Mouse (Mus musculus): ENCODE measurements around the gene Arl13b. TPM values are rescaled to one million over a fixed set of nuclear protein-coding genes. Genes with fewer than 3 reads are reported as not detected.
A peak's percentile ranks its signal among the peaks of the same experiment; 100 is the strongest.

Gene Arl13b
- polyA plus RNA-seq, 1 experiment from 2014 or later = 19.6 TPM

DNA sequence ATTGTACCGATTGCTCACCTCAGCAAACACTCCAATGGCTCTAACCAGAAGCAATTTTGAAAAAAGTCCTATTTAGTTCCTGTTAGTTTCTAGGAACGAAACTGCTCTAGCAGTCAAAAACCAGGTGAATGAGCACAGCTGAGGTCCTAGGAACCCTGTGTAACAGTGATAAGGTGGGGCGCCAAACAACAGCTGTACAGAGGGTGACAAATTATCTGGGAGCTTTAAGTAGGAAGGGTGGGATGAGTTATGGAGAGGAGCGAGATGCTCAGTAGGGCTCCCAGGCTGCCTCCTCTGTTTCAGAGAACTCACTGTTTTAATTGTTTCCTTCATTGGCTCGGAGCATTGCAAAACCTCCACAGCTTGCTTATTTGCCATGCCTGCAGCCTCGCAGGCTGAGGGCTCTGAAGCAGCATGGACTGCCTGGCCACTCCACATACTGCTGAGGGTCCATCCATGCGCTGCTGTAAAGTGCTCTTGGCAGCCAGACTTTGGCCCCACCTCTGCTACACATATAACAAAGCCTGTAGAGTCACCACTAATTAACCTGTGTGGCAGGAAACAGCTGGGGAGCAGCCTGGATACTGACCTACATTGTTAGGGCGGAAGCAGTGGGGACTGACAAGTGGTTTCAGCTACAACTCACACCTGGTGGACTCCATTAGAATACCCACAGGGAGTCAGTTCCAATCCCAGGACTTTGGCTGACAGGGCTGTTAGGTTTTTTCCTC lies 39.4 kb downstream of the Arl13b start:
- Histone ChIP-seq H3K27me3 (replicated peaks; ENCODE audit: low read depth, poor library complexity, severe bottlenecking) (no peaks in the 10 kb centered on the region), H3K4me3 (no peak overlapping the region), H3K36me3 (replicated peaks) (peaks cover 21% of the 10 kb centered on the region), H3K4me1 (peaks cover 9% of the 10 kb centered on the region), H3K9me3 (no peaks in the 10 kb centered on the region), H3K27ac (replicated peaks) (no peak overlapping the region)
- DNase-seq (ENCODE audit: low spot score) = peak; percentile 17
- WGBS = 65% methylated on average over 8 of the region's 8 CpGs

DNA sequence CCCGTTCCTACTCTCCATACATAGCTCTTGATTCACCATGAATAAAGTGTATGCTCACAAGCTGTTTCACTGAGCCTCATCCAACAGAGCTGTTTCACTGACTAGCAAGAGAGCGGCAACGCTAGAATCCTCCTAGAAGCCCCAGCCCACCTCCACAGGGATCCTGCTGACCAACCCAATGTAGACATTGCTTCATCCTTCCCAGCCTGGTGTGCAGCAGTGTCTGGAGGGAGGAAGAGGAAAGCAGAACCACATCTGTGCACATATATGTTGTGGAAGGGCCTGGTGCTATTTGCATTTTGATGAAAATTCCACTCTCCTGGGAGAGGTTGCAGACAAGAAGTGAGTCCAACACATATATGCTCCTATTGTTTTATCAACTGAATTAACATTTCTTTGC lies 42.2 kb downstream of the Arl13b start:
- 94% methylated on average over 3 of the region's 3 CpGs for WGBS
- Histone ChIP-seq H3K4me3 (no peak overlapping the region), H3K9me3 (no peaks in the 10 kb centered on the region), H3K27ac (replicated peaks) (no peak overlapping the region), H3K36me3 (replicated peaks) (peaks cover 19% of the 10 kb centered on the region), H3K27me3 (replicated peaks; ENCODE audit: low read depth, poor library complexity, severe bottlenecking) (no peaks in the 10 kb centered on the region), H3K4me1 (peaks cover 9% of the 10 kb centered on the region)
- no peak for DNase-seq (ENCODE audit: low spot score)

GRCm38 (mm10) chr16:62799839-62800238 lies 47.0 kb downstream of the Arl13b start:
- no peak overlapping the region for H3K4me3 ChIP-seq
- H3K4me1 ChIP-seq = no peaks in the 10 kb centered on the region
- no peaks in the 10 kb centered on the region for H3K27me3 ChIP-seq (replicated peaks; ENCODE audit: low read depth, poor library complexity, severe bottlenecking)
- no peak overlapping the region for H3K27ac ChIP-seq (replicated peaks)
- no peaks in the 10 kb centered on the region for H3K9me3 ChIP-seq
- DNase-seq (ENCODE audit: low spot score) = no peak
- WGBS = 86% methylated on average over 3 of the region's 3 CpGs
- H3K36me3 ChIP-seq (replicated peaks) = peaks cover 17% of the 10 kb centered on the region

DNA sequence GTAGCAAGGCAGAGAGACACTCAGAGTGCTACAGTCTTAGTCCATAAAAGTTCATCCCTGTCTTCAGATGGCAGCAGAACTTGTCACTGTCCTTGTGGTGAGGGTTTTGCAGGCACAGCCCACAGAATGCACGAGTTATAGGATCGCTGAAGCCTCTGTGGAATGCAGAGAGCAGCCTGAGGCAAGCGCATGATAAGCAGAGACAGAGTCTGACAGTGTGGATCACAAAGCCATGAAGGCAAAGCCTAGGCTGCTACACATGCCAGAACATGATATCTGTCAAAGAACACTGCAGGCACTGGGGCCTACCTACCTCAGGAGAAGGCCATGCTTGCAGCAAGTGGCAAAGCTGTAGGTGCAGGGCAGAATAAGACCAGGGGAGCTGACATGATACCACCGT lies 47.4 kb downstream of the Arl13b start:
- H3K27ac ChIP-seq (replicated peaks) = no peak overlapping the region
- peak; percentile 17 for DNase-seq (ENCODE audit: low spot score)
- H3K4me1 ChIP-seq = no peaks in the 10 kb centered on the region
- no peak overlapping the region for H3K4me3 ChIP-seq
- 81% methylated on average over 4 of the region's 4 CpGs for WGBS
- no peaks in the 10 kb centered on the region for H3K27me3 ChIP-seq (replicated peaks; ENCODE audit: low read depth, poor library complexity, severe bottlenecking)
- no peaks in the 10 kb centered on the region for H3K9me3 ChIP-seq
- H3K36me3 ChIP-seq (replicated peaks) = peaks cover 17% of the 10 kb centered on the region

- peaks cover 16% of the 10 kb centered on the region for H3K36me3 ChIP-seq (replicated peaks)
- H3K9me3 ChIP-seq = no peaks in the 10 kb centered on the region
- H3K4me3 ChIP-seq = no peak overlapping the region
- no peak for DNase-seq (ENCODE audit: low spot score)
- H3K27me3 ChIP-seq (replicated peaks; ENCODE audit: low read depth, poor library complexity, severe bottlenecking) = no peaks in the 10 kb centered on the region
- H3K27ac ChIP-seq (replicated peaks) = no peak overlapping the region
- 91% methylated on average over 3 of the region's 3 CpGs for WGBS
- H3K4me1 ChIP-seq = no peaks in the 10 kb centered on the region
These were observed 48.0 kb downstream of the Arl13b start for GRCm38 (mm10) chr16:62798808-62799207.

DNA sequence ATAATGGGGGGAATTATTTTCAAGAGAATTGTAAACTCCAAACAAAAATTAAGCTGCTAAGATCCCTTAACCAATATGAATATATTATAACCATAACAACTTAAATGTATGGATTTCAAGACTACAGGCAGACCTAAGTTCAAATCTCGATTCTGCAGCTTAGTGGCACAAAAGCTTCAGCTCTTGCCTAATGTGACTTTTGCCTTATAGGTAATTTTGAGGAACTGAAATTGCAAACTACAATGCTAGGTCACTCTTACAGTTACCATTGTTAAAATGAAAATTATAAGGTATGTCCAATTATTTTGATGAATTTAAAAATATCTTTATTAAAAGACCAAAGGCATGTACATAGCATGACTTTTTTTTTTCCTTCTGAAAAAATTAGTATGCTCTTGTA lies 50.2 kb downstream of the Arl13b start:
- WGBS = 81% methylated on average over 1 of the region's 1 CpGs
- H3K9me3 ChIP-seq = no peaks in the 10 kb centered on the region
- H3K27me3 ChIP-seq (replicated peaks; ENCODE audit: low read depth, poor library complexity, severe bottlenecking) = no peaks in the 10 kb centered on the region
- peaks cover 12% of the 10 kb centered on the region for H3K36me3 ChIP-seq (replicated peaks)
- H3K27ac ChIP-seq (replicated peaks) = no peak overlapping the region
- H3K4me1 ChIP-seq = no peaks in the 10 kb centered on the region
- DNase-seq (ENCODE audit: low spot score) = no peak
- H3K4me3 ChIP-seq = no peak overlapping the region

GRCm38 (mm10) chr16:62786621-62787331 lies 60.1 kb downstream of the Arl13b start, which contains the start of gene Nsun3:
Gene Nsun3, minus strand, starts transcription at chr16:62786818.
- peaks cover 16% of the 10 kb centered on the region for H3K4me1 ChIP-seq
- peak; percentile 94 for DNase-seq (ENCODE audit: low spot score)
- no peaks in the 10 kb centered on the region for H3K9me3 ChIP-seq
- peak within 1 kb of the TSS; percentile 82 for H3K4me3 ChIP-seq
- H3K36me3 ChIP-seq (replicated peaks) = no peaks in the 10 kb centered on the region
- H3K27ac ChIP-seq (replicated peaks) = peak within 1 kb of the TSS; percentile 94
- 4% methylated on average over 41 of the region's 41 CpGs for WGBS
- H3K27me3 ChIP-seq (replicated peaks; ENCODE audit: low read depth, poor library complexity, severe bottlenecking) = no peaks in the 10 kb centered on the region

GRCm38 (mm10) chr16:62782229-62782628 lies 64.6 kb downstream of the Arl13b start:
- no peaks in the 10 kb centered on the region for H3K9me3 ChIP-seq
- H3K36me3 ChIP-seq (replicated peaks) = no peaks in the 10 kb centered on the region
- no peak overlapping the region for H3K4me3 ChIP-seq
- H3K27ac ChIP-seq (replicated peaks) = no peak overlapping the region
- H3K27me3 ChIP-seq (replicated peaks; ENCODE audit: low read depth, poor library complexity, severe bottlenecking) = no peaks in the 10 kb centered on the region
- H3K4me1 ChIP-seq = peaks cover 31% of the 10 kb centered on the region
- DNase-seq (ENCODE audit: low spot score) = no peak
- WGBS = 70% methylated on average over 5 of the region's 5 CpGs

DNA sequence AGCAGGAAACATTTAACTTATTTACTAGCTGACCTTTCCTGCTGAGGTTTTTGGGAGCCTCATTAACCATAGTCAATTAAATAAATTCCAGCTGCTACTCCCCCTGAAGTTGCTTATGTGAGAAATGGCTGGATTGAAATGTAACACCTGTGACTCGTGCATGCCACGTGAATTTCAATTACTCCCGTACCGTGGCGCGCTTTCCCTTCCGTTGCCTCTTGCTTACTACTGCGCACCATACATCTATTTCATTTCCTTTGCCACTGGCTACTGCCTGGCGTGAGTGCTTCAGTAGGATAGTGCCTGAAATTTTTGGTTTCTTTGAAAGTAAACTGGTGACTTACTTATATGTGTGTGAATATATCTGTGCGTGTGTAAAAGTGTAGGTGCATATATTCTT lies 68.6 kb downstream of the Arl13b start:
- H3K4me1 ChIP-seq = peaks cover 17% of the 10 kb centered on the region
- WGBS = 42% methylated on average over 10 of the region's 10 CpGs
- H3K27ac ChIP-seq (replicated peaks) = no peak overlapping the region
- no peaks in the 10 kb centered on the region for H3K9me3 ChIP-seq
- H3K4me3 ChIP-seq = no peak overlapping the region
- peaks cover 4% of the 10 kb centered on the region; the same call in 1 of the 2 replicates for H3K36me3 ChIP-seq (replicated peaks)
- no peaks in the 10 kb centered on the region for H3K27me3 ChIP-seq (replicated peaks; ENCODE audit: low read depth, poor library complexity, severe bottlenecking)
- DNase-seq (ENCODE audit: low spot score) = peak; percentile 42

- no peaks in the 10 kb centered on the region for H3K27me3 ChIP-seq (replicated peaks; ENCODE audit: low read depth, poor library complexity, severe bottlenecking)
- no peak overlapping the region for H3K27ac ChIP-seq (replicated peaks)
- 90% methylated on average over 11 of the region's 11 CpGs for WGBS
- H3K9me3 ChIP-seq = no peaks in the 10 kb centered on the region
- H3K4me1 ChIP-seq = peaks cover 17% of the 10 kb centered on the region
- H3K4me3 ChIP-seq = no peak overlapping the region
- DNase-seq (ENCODE audit: low spot score) = no peak
- peaks cover 4% of the 10 kb centered on the region; the same call in 1 of the 2 replicates for H3K36me3 ChIP-seq (replicated peaks)
These were observed 70.8 kb downstream of the Arl13b start for GRCm38 (mm10) chr16:62776034-62776433.

DNA sequence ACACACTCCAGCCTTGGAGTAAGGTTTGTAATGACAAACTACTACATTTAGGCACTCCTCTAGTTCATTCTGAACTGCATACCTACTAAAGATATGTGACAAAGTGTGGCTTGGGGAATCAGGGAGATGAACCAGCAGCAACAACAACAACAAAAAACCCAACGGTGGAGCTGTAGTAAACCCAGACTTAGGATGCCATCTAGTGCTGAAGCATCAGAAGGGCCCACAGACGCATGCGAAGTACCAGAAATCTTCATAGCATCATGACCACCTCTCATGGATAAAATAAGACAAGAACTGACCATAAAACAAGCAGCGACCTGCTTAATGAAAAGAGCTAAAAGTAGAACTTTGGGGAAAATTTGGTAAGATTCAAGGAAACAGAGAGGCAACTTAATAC lies 73.4 kb downstream of the Arl13b start:
- H3K27ac ChIP-seq (replicated peaks) = no peak overlapping the region
- no peak for DNase-seq (ENCODE audit: low spot score)
- no peaks in the 10 kb centered on the region for H3K27me3 ChIP-seq (replicated peaks; ENCODE audit: low read depth, poor library complexity, severe bottlenecking)
- 84% methylated on average over 4 of the region's 4 CpGs for WGBS
- H3K4me3 ChIP-seq = no peak overlapping the region
- peaks cover 7% of the 10 kb centered on the region; the same call in 1 of the 2 replicates for H3K36me3 ChIP-seq (replicated peaks)
- H3K9me3 ChIP-seq = no peaks in the 10 kb centered on the region
- peaks cover 7% of the 10 kb centered on the region for H3K4me1 ChIP-seq

GRCm38 (mm10) chr16:62758340-62758739 lies 88.5 kb downstream of the Arl13b start:
- 75% methylated on average over 2 of the region's 2 CpGs for WGBS
- peak; percentile 39 for DNase-seq (ENCODE audit: low spot score)

GRCm38 (mm10) chr16:62755307-62755706 lies 91.5 kb downstream of the Arl13b start:
- H3K4me1 ChIP-seq = no peaks in the 10 kb centered on the region
- H3K27me3 ChIP-seq (replicated peaks; ENCODE audit: low read depth, poor library complexity, severe bottlenecking) = no peaks in the 10 kb centered on the region
- H3K9me3 ChIP-seq = 0 out of 2 replicates have a peak, but pooled peaks cover 5% of the 10 kb centered on the region
- DNase-seq (ENCODE audit: low spot score) = no peak
- WGBS = 89% methylated on average over 6 of the region's 6 CpGs
- no peak overlapping the region for H3K27ac ChIP-seq (replicated peaks)
- no peak overlapping the region for H3K4me3 ChIP-seq
- peaks cover 6% of the 10 kb centered on the region for H3K36me3 ChIP-seq (replicated peaks)

More at GRCm38 (mm10) chr16:62758340-62758739, 88.5 kb downstream of the Arl13b start:
- H3K27ac ChIP-seq (replicated peaks) = no peak overlapping the region
- 0 out of 2 replicates have a peak, but pooled peaks cover 5% of the 10 kb centered on the region for H3K9me3 ChIP-seq
- H3K27me3 ChIP-seq (replicated peaks; ENCODE audit: low read depth, poor library complexity, severe bottlenecking) = no peaks in the 10 kb centered on the region
- H3K36me3 ChIP-seq (replicated peaks) = peaks cover 6% of the 10 kb centered on the region
- H3K4me3 ChIP-seq = no peak overlapping the region
- H3K4me1 ChIP-seq = no peaks in the 10 kb centered on the region
